Mouse (Mus musculus) embryonic fibroblast, embryonic 13.5 days (primary cell): ENCODE results near the gene Nup88.

Source experiments
- CTCF ChIP-seq: IDR thresholded peaks from 2 replicates; pipeline ENCODE4 v1.5.1; 2011; ENCODE audit warnings: mild to moderate bottlenecking, control low read depth, low read length, moderate library complexity, borderline replicate concordance; ENCODE audit not compliant: insufficient read depth
- POLR2A ChIP-seq: IDR thresholded peaks from 2 replicates; pipeline ENCODE4 v1.6.1; 2011; ENCODE audit warnings: low read depth, mild to moderate bottlenecking, control low read depth, low read length, moderate library complexity

GRCm38 (mm10) chr11:70906681-70907080, 63.1 kb downstream of the Nup88 start:
- TF ChIP-seq CTCF = no peak
- no peak for TF ChIP-seq POLR2A
